Mouse (Mus musculus): ENCODE data around the gene Chrnb1.

The Chrnb1 gene

DNA sequence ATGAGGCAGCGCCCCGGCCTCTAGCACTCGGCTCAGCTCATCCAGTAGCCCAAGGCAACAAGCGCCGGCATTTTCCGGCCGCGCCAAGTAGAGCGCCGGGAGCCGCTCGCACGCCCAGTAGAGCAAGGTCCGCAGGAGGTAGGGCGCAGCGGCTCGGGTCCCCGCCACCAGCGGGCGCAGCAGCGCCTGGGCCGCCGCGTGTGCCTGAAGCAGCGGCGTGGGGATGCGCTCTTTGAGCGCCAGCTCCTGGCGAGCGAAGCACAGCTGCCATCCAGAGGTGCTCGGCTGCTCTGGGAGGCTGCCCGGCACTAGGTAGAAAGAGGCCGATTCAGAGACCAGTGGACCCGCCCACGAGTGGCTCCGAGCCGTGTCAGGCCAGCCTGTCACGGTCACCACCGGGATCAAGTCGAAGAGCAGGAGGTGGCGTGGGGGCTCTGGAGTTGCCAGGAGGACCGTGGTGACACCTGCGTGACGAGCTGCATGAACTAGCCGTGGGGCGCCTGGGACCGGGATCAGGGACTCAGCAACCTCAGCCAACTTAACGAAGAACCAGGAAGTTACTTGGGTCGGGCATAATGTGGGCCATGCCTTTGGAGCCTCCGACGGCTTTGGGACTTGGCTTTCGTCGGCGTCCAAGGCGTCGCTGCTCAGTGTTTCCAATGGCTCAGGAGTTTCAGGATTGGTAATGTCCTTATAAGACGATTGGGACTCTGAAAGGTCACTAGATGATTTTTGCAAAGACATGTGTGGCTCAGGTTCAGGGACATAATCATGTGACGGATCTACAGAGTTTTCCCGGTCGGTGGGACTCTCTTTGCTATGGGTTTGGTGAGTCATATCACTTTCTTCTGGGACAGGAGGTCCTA, 8.3 kb upstream of the Chrnb1 start:
- DNase-seq: peak; percentile 98

DNA sequence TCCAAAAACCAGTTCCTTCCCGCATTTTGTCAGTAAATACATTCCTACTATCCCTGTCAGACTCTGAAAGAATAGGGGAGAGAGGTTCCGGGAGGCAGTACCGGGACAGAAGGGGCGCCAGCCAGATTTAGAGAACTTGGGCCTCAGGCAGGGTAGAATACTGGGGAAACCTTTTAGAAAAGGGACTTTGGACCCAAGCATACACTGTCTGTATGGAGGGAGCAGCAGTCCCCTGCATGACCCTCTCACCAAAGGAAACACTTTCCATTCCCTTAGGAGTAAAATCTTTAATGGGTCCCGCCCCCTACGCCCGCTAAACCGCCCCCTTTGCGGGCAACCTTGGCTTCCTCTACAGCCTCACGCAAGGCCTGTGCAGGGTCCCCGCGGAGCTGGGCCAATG, 7.6 kb upstream of the Chrnb1 start:
- no peak for DNase-seq

DNA sequence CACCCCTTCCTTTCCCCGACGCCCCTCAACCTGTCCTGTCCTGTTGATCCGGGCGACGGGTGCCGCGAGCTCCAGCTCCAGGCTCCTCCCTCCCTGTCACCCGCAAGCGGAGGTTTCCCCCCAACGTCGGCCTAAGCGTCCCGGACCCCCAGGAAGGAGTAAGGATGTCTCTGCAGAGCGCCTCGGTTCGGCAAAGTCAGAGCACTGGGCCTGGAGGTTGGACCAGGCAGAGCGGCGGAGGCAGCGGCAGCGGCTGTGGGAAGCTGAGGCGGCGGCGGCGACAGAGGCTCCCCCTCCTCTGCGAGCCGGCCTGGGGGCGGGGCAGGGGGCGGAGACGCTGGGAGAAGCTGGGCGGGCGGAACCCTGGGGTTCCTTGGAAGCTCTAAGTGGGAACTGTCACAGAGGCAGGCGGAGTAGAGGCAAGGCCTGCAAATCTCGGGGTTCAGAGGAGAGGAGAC, 6.9 kb upstream of the Chrnb1 start:
- peak; percentile 99 for DNase-seq

DNA sequence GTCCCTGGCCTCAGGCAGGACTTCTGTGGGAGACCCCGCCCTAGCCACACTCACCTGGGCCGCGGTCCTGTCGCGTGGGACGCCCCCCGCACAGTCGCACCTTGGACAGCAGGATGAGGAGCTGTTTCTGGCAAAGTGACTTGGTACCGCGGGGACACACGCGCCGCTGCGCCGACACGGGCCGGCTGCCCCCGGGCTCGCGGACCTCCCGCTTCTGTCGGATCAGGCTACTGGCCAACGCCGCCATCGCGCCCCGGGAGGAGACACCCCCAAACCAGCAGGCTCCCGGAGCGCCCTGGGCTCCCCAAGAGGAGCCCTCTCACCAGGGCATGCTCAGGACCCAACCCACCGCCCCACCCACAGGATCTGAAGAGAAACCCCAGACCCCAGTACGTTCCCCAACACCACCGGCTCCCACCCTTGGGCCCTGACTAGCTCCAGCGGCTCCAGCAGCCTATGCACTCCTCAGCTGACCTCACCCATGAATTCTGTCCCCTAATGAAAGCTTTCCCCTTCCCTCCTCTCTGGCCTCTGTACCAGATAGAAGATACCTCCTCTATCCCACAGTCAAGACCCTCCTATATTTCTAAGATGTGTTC, 5.7 kb upstream of the Chrnb1 start, which contains the start of gene Fgf11:
TSS of gene Fgf11 (minus strand) at position 479 of the 599 bp plus-strand sequence.
- DNase-seq: peak; percentile 95

DNA sequence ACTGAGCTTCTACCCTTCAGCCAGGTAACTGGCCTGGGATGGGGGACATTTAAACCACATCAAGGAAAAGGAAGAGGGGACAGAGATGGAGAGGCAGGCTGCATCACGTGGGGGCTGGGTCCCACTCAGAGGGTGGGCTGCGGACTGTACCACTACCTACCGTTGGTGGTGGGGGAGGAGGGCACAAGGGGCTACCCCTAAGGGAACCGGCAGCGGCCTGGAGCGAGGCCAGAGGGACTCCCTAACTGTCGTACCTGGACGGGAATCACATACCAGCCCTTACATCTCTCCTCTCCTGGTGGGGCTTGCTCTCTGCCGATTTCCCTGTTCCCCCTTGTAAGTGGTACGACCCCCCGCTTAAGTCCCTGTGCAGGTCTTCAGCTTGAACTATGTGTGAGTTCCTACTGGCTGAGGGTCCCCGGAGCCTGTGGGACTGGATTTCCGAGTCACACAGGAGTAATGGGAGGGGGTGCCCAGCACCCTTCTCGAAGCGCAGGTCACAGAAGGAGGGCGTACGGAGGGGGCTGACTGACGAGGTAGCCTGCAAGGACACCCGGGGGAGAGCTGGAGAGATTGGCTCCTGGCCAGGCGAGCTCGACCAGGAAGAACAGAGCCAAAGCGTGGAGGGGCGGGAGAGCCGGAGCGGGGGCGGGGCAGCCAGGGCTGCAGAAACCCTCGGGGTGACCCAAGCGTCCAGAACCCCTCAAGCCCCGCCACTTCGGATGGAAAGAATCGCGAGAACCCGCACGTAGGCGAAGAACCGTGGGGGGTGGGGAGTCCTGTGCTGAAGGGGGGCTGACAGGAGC, 4.9 kb upstream of the Chrnb1 start:
- peak; percentile 97 for DNase-seq

DNA sequence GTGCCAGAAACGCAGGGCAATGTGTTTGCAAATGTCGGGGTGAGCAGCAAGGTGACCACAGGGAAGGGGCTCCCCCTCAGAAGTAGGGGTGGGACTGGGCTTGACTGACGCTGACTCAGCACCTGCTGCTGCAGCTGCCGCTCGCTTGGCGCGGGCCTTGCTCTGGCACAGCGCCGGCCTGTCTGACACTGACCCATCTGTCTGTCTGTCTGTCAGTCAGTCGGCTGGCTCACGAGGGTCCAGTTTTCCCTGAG, 4.3 kb upstream of the Chrnb1 start:
- no peak for DNase-seq

DNA sequence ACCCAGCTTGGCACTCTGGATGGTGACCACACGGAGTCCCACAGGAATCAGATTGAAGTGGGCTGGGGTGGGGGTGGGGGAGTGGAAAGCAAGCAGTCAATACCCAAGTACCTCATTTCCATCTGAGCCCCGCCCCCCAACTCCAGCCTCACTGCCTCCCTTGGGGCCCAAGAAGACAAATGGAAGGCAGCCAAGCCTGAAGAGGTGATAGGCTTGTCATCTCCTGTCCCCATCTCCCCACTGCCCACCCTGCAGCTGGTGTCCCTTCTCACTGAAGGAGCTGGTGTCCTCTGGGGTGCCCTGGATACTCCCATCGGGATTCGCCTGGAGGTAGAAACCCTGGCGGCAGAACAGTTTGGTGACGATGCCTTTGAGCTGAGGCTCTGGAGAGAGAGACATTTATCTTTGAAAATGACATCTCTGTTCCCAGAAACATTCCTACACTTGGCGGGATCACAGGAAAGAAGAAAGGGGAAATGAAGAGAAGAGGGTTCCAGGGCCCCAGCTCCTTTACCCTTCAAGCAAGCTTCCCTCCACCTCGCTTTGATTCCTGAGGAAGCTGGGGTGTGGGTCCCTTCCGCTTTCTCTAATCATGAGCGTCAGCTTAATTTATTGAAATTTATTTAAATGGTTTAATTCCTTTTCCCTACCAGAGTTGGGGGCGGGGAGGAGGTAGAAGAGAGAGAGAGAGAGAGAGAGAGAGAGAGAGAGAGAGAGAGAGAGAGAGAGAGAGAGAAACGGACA, 3.8 kb upstream of the Chrnb1 start:
- DNase-seq: peak; percentile 94

DNA sequence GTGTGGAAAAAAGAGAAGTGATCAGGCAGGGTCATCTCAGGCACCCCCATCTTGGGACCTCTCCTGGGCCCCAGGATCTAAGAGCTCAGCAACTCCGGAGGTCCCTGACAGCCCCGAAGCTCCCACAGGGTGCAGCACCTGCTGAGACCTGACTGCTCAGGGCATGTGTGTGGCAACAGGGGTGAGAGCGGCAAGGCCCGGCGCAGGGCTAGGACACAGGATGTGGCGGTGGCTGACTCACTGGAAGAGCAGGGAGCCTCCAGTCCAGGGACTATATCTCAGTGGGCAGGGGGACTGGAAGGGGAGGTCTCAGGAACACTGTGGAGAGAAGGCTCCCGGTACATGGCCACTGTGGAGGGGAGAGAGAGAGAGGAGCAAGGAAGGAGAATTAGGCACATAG, 2.2 kb upstream of the Chrnb1 start:
- peak; percentile 90 for DNase-seq

DNA sequence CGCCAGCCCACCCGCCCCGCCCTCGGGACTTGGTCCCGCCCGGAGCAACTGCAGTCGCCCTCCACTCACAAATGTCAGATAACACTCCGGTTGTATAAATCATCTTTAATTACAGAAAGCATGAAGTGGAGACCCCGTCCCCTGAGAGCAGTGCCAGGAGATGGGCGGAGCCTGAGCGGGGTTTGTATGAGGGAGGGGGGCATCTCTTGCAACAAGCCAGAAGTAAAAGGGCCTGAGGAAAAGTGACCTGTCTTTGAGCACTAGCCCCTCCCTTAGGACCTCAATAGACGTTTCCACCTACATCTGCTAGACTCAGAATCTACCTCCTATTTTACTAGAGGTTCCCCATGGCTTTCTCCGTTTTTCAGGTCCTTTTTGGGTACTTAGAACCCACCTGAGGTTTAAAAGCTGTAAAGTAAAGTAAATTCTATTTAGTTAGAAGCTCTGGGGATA, 266 bp upstream of the Chrnb1 start:
- DNase-seq: no peak

DNA sequence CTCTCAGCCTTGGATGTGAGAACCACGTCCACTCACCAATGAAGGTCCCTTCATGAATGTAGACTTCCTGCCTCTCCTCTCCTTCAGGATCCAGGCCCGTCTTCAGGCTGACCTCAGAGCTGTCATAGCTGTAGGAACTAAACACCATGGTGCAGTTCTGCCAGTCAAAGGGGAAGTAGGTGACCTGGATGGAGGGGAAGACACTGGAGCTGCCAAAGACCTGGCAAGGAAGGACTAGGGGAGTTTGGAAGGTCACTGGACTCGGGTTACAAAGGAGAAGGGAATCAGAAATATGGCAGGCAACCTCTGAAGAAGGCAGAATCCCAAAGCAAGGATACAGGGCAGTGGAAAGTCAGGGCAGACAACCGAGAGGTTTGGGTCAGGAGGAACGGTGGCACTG, 2.3 kb downstream of the Chrnb1 start:
- no peak for DNase-seq

DNA sequence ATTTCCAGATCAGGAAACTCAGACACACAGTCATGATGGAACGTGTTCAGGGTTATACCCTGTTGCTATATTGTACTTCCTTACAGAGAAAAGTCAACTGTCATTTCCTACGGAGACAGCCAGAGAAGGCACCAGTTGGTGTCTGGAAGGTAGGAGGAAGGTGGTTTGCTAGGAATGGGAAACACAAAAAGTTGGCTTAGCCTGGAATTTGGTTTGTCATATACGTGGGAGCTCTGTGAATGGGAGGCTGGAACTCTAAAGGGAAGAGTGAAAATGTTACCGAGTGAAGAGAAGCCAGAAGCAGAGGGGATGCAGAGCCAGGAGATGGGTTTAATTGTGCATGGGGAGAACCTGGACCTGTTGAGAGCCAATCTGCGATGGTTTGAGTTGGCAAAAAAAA, 4.3 kb downstream of the Chrnb1 start:
- no peak for DNase-seq

DNA sequence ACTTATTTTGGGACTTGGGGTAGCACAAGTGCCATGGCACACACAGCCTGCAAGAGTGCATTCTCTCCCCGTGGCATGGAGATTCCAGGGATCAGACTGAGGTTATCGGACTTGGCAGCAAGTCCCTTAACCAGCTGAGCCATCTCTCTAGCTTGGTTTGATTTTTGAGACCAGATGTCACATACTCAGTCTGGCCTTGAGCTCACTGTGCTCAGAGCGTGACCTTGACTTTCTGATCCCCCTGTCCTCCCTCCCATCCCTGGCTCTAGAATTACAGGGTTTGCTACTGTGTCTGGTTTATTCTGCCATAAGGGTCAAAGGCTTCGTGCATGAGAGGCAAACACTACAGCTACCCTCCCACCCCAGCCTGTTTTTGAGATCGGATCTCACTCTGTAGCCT, 6.3 kb downstream of the Chrnb1 start:
- no peak for DNase-seq

DNA sequence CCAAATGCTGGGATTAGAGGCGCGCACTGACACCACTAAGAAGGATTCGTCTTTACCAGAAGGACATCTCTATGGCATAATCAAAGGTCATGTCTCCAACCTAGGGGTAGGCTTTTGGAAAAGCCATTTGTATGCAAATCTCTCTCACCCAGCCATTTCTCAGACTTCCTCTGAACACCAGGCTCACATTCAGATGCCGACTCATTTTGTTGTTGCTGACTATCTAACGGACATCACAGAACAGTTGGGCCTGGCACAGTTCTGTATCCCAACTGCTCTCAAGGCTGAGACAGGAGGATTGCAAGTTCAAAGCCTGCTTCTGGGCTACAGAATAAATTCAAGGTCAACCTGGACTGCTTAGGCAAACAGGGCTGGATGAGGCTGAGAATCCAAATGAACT, 8.4 kb downstream of the Chrnb1 start:
- no peak for DNase-seq

DNA sequence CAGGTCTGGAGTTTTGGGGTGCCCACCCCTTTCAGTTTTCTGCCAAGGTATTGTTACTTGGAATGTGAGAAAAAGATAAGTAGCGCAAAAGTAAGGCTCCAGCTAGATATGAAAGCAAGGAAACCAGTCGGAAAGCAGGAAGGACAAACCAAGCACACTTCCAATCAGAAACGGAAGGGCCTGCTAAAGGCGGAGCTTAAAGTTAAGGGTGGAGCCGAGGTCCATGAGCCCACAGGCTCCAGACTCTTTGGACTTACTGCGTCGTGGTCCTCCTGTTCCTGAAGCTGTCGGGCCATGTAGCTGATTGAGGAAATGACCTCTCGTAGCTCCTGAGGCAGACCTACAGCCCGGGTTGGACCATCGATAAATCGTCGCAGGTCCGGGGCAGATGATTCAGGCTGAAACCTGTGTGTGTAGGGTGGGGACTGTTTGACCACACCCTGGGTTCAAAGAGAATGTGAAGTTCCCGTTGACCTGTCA, 10.9 kb downstream of the Chrnb1 start:
- DNase-seq: peak; percentile 98

DNA sequence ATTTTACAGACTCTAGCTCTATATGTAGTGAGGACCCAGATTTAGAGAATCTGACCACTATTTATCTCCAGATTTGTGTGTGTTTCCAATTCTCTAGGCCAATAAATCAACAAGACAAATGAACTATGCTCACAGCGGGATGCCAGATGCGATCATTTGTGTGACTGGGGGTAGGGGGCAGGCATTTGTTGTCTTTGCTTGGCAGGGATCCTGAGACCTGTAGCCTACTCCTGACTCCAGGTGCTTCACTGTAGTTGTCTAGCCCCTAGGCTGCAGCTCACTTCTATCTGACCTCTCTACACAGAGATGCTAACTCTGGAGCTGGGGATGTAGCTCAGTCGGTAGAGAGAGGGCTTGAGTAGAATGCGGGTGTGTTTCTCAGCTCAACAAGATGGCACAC, 13.9 kb downstream of the Chrnb1 start:
- DNase-seq: no peak

DNA sequence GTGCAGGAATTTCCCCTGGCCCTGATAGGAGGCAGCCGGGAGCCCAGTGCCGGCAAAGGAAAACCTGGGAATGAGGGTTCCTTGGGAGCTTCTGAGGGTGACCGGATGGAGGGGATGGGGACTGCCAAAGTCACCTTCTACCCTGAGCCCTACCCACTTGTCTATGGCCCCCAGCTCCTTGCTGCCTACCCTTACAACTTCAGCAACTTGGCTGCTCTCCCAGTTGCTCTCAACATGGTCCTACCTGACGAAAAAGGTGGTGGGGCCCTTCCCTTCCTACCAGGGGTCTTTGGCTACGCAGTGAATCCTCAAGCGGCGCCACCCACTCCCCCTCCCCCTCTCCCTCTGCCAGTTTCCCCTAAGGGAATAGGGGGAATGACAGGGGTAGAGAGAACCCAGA, 16.8 kb downstream of the Chrnb1 start:
- DNase-seq: peak; percentile 91

DNA sequence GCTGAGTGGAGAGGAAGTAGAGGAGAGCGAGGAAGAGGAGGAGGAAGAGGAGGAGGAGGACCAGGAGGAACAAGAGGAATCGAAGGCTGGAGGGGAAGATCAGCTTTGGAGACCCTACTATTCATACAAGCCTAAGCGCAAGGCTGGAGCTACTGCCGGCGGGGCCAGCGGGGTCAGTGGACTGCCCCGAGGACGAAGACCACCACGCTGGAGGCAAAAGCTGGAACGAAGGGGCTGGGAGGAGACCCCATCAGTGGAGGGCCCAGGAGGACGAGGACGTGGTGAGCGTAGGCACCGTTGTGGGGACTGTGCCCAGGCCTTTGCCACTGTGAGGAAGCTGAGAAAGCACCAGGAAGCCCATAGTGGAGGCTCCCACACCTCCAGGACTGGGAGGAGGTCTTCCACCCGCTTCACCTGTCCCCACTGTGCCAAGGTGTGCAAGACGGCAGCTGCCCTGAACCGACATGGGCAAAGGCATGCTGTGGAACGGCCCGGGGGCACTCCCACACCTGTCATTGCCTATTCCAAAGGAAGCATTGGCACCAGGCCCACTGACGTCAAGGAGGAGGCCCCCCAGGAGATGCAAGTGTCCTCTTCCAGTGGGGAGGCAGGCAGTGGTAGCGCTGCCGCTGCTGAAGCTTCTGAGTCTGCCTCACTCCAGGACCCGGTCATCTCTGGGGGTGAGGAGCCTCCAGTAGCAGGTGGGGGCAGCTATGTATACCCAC, 17.3 kb downstream of the Chrnb1 start:
- peak; percentile 91 for DNase-seq

DNA sequence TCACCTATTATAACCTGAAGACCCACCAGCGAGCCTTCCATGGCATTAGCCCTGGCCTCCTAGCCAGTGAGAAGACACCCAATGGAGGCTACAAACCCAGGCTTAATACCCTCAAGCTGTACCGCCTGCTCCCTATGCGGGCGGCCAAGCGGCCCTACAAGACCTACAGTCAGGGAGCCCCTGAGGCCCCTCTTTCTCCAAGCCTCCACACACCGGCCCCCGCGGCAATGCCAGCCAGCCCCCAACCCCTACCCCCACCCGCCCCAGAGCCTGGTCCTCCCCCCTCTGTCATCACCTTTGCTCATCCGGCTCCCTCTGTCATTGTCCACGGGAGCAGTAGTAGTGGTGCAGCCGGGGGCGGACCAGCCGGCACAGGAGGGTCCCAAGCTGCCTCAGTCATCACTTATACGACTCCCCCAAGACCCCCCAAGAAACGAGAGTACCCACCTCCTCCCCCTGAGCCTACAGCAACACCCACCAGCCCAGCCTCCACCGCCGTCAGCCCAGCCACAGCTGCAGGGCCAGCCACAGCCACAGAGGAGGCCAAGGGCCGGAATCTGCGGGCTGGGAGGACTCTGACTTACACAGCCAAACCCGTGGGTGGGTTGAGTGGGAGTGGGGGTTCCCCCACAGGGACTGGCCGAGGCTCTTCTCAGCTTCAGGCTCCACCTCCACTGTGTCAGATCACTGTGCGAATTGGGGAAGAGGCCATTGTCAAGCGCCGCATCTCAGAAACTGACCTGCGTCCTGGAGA, 18.1 kb downstream of the Chrnb1 start:
- peak; percentile 93 for DNase-seq

DNA sequence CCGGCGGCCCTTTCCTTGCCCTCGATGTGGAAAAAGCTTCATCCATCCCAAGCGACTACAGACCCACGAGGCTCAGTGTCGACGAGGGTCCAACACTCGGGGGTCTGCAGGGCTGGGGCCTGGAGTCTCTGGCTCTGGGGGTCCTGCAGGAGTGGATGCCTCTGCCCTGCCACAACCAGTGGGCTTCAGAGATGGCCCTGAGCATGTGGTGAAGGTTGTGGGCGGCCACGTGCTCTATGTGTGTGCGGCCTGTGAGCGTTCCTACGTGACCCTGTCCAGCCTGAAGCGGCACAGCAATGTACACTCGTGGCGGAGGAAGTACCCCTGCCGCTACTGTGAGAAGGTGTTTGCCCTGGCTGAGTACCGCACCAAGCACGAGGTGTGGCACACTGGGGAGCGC, 19.3 kb downstream of the Chrnb1 start:
- peak; percentile 91 for DNase-seq

DNA sequence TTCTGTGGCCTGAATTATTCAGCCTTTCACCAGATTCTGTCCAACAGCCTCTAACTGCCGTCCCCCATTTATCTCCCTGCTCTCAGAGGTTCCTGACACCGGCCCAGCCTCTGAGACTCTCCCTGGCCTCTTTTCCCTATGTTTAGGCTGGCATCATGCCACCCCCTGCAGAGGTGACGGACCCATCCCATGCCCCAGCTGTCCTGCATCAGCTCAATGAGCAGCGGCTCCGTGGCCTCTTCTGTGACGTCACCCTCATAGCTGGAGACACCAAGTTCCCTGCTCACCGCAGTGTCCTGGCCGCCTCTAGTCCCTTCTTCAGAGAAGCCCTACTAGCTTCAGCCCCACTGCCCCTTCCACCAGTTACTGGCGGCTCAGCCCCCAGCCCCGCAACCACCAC, 20.0 kb downstream of the Chrnb1 start:
- peak; percentile 93 for DNase-seq

DNA sequence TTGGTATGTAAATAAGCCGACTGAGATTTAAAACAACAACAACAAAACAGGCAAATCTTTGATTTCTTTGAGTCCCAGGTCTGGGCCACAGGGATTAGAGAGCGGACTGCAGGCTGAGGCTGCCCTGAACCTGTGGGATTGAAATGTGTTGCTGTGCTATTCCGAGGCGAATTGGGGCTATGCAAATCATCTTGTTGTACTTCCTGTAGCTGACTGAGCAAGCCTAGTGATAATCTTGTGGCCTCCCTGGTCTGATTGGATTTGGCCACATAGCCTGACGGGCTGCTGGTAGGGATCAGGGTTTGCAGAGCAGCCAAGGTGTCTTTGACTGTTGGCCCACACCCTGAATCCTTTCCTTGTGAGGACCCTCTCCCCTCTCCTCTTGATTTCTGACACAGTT, 20.8 kb downstream of the Chrnb1 start:
- DNase-seq: no peak

DNA sequence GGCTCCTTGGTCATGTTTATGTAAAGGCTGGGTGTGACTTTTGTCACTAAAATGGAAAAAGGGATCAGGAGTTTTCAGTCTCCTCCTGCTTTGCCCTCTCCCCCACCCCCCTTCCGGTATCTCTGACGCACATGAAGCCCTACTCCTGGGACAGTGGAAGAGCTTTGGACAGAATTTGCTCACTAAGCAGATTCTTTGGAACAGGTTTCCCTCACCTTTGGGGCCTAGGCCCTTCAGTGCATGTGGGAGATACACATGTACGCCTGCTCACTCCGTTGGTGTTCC, 28.2 kb downstream of the Chrnb1 start:
- no peak for DNase-seq

Measured in heart, adult 11 months (tissue).